Mouse (Mus musculus) liver, embryonic 15.5 days (tissue): ENCODE data around the gene Coro2b. TPM values are rescaled to one million over a fixed set of nuclear protein-coding genes. Genes with fewer than 3 reads are reported as not detected.
"Not testable (repeated sequence)": the region's sequence is repeated elsewhere in the genome, so short reads cannot be mapped to it uniquely, and the experiment has no call there.

Experiments used
- ATAC-seq: fragments of 200-750 bp; cut with Nextera tagmentation; 2 replicates; pipeline ENCODE4 v1.8.0; 2017; ENCODE audit warnings: moderate number of reproducible peaks, mild to moderate bottlenecking, moderate library complexity; ENCODE audit not compliant: insufficient read depth
- H3K27ac ChIP-seq: fragments of 300-500 bp; sonication (generic); replicated peaks from 2 replicates; pipeline ENCODE4 v1.5.1; 2015; ENCODE audit warnings: mild to moderate bottlenecking, inconsistent platforms
- H3K27me3 ChIP-seq: fragments of 300-500 bp; sonication (generic); 2 replicates; pipeline ENCODE4 v1.6.1; 2015; ENCODE audit warnings: mild to moderate bottlenecking, inconsistent platforms
- H3K36me3 ChIP-seq: fragments of 300-500 bp; sonication (generic); replicated peaks from 2 replicates; pipeline ENCODE4 v1.6.1; 2015; ENCODE audit warnings: moderate library complexity, mild to moderate bottlenecking, inconsistent platforms
- H3K4me1 ChIP-seq: fragments of 300-500 bp; sonication (generic); replicated peaks from 2 replicates; pipeline ENCODE4 v1.6.1; 2015; ENCODE audit warnings: inconsistent platforms
- H3K4me2 ChIP-seq: fragments of 300-500 bp; sonication (generic); 2 replicates; pipeline ENCODE4 v1.6.1; 2015; ENCODE audit warnings: moderate library complexity, mild to moderate bottlenecking, inconsistent platforms
- H3K4me3 ChIP-seq: fragments of 300-500 bp; sonication (generic); replicated peaks from 2 replicates; pipeline ENCODE4 v1.5.1; 2015; ENCODE audit warnings: mild to moderate bottlenecking, inconsistent platforms
- H3K9ac ChIP-seq: fragments of 300-500 bp; sonication (generic); 2 replicates; pipeline ENCODE4 v1.6.1; 2015; ENCODE audit warnings: moderate library complexity, mild to moderate bottlenecking, inconsistent platforms
- H3K9me3 ChIP-seq: fragments of 300-500 bp; sonication (generic); replicated peaks from 2 replicates; pipeline ENCODE4 v1.6.1; 2016; ENCODE audit warnings: inconsistent platforms
- WGBS: fragments of 180-500 bp; shearing (Covaris S2); methylation state at CpG from one replicate; pipeline ENCODE4 v1.1.7; 2015; ENCODE audit warnings: mixed read lengths; ENCODE audit not compliant: insufficient replicate concordance; 5-methylcytosine and 5-hydroxymethylcytosine counted together
- polyA plus RNA-seq: library from polyadenylated mRNA; unstranded; fragments of >200 nt; fragmentation: Nextera tagmentation; extraction: Ambion mirVana; gene quantifications from 2 replicates; pipeline ENCODE4 v1.2.1, GENCODE M21; 2015

Coro2b gene
- polyA plus RNA-seq, 1 experiment from 2014 or later, result 1.3 TPM

DNA sequence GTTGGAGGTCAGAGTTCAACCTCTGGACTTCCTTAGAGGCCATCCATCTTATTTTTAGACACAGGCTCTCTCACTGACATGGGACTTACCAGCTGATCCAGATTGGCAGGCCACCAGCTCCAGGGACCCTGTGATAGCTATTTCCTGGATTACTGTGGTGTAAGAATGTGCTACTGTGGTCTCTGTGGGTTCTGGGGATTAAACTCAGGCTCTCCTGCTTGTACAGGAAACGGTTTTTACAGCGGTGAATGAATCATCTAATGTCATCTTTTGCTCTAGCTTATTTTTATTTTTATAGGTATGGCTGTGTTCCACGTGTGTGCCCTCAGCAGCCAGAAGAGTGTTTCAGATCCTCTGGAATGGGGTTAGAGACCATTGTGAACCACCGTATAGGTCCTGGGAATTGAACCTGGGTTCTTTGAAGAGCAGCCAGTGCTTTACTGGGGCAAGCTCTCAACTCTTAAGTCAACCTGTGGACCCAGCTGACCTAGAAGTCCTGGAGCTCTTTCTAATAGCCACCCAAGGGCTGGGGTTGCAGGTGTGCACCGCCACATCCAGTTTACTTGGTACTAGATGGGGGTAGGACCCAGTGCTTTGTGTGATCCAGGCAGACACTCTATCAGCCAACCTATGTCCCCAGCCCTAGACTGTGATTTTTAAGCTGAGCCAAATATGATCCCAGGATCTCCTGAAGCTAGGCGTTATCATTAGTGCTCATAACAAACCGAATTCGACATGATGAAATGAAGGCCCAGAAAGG, 81.5 kb downstream of the Coro2b start:
- WGBS, result 45% methylated on average over 8 of the region's 8 CpGs
- H3K27me3 ChIP-seq, result no peaks in the 10 kb centered on the region
- H3K27ac ChIP-seq, result no peak overlapping the region
- no peak overlapping the region for H3K4me3 ChIP-seq
- H3K9ac ChIP-seq, result no peak overlapping the region
- ATAC-seq, result no peak
- H3K4me2 ChIP-seq, result no peak overlapping the region
- H3K36me3 ChIP-seq, result no peaks in the 10 kb centered on the region
- peaks cover 24% of the 10 kb centered on the region for H3K4me1 ChIP-seq
- no peaks in the 10 kb centered on the region for H3K9me3 ChIP-seq

DNA sequence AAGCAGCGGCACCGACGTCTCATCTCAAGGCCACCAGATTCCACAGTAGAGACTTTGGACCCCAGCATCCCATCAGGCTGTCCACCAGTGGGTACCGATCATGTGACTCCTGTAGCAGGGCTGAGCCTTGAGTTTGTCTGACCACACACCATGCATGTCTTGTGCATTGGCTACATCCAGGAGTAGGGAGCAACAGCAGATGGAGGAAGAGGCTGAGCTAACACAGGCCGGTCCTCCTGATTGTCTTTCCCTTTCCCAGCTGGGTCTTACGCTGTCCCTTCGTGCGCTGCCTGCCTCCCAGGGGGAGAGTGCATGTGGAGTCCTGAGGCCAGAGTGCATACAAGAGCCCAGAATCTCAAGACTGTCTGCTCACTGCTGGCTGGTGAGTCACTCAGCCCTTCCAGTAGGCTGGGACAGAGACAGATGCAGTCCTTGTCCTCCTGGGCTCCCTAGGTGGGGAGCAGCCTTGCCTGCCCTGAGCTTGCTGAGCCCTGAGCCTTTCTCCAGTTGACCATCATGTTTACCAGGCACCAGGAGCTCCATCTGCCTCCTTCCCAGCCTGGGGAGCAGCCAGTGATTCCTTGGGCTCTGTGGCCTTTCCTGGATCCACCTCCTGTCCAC, 84.4 kb downstream of the Coro2b start:
- Histone ChIP-seq H3K4me3 (no peak overlapping the region), H3K4me2 (no peak overlapping the region), H3K9me3 (no peaks in the 10 kb centered on the region), H3K27ac (no peak overlapping the region), H3K27me3 (no peaks in the 10 kb centered on the region), H3K36me3 (no peaks in the 10 kb centered on the region), H3K4me1 (peaks cover 24% of the 10 kb centered on the region), H3K9ac (no peak overlapping the region)
- 77% methylated on average over 8 of the region's 8 CpGs for WGBS
- no peak for ATAC-seq

DNA sequence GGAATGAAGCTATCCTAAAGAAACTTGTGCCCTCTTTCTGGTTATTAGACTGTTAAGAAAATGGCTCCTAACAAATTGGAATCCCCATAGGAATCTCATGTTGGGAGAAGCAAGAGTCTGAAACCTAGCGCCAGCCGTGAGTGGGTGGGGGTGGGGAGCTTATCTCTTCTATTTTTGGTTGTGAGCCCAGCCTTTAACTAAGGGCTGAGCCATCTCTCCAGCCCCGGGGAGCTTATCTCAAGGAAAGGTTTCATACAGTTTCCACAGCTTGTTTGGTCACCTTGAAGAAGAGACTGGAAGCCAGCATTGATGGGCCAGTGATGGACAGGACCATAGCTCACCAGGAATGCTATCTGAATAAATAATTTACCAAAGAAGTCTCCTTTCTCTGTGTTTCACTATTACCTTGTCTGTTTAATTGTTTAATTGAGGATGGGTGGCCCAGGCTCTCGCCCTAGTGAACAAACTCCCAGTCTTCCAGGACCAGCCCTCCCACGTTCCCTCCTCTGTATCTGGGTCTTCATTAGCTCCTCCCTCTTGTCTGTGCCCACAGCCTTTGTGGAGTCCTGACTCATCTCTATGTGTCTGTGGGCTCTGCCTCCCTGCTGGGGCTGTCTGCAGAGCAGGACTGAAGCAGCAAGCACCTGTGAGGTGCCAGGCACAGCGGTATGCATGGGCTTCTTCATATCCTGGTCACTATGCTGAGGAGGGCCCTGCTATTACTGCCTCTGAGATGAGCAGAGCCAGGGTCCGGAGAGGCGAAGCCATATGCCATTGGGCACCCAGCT, 85.1 kb downstream of the Coro2b start:
- Histone ChIP-seq H3K4me2 (no peak overlapping the region), H3K36me3 (no peaks in the 10 kb centered on the region), H3K27ac (no peak overlapping the region), H3K4me3 (no peak overlapping the region), H3K4me1 (peaks cover 24% of the 10 kb centered on the region), H3K27me3 (no peaks in the 10 kb centered on the region), H3K9ac (no peak overlapping the region), H3K9me3 (no peaks in the 10 kb centered on the region)
- WGBS, result 43% methylated on average over 8 of the region's 8 CpGs
- ATAC-seq, result no peak

DNA sequence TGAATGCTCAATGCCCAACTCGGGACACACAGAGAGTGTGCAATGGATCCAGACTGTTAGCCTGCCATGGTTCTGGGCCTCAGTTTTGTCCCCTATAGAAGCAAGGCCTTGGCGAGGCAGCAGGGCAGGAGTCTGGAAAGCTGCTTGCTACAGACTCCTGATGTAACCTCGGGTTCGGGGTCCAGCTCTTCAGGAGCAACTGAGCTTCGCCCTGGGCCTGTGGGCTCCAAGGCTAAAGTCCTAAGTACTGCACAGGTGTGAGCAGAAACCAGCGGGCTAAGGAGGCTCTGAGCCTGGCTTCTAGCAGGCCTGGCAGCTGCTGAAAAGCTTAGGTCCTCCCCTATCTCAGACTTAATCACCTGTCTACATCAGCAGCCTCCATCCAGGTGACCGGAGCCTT, 86.0 kb downstream of the Coro2b start:
- H3K36me3 ChIP-seq, result no peaks in the 10 kb centered on the region
- H3K4me3 ChIP-seq, result no peak overlapping the region
- H3K9ac ChIP-seq, result no peak overlapping the region
- ATAC-seq, result no peak
- 53% methylated on average over 7 of the region's 7 CpGs for WGBS
- no peak overlapping the region for H3K27ac ChIP-seq
- H3K4me2 ChIP-seq, result no peak overlapping the region
- peaks cover 21% of the 10 kb centered on the region for H3K4me1 ChIP-seq
- no peaks in the 10 kb centered on the region for H3K27me3 ChIP-seq
- no peaks in the 10 kb centered on the region for H3K9me3 ChIP-seq

DNA sequence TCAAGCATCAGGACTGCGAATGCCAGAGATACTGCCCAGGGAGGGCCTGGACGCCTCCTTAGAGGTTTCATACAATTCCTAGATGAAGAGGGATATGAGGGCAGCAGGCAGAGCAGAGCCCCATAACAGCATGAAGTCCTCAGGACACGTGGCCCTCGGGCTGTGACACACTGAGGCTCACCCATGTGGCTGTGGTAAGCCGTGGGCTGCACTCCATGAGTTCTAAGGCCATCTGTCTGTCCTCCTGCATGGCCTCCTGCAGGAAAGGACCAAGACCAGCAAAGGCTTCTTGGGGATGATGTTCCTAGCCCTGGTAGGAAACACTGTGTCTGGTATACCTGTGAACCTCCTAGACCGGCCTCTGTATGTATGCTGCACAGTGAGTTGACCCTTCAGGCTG, 86.5 kb downstream of the Coro2b start:
- no peak for ATAC-seq
- no peaks in the 10 kb centered on the region for H3K9me3 ChIP-seq
- H3K9ac ChIP-seq, result no peak overlapping the region
- no peak overlapping the region for H3K27ac ChIP-seq
- H3K27me3 ChIP-seq, result no peaks in the 10 kb centered on the region
- peaks cover 16% of the 10 kb centered on the region for H3K4me1 ChIP-seq
- H3K4me3 ChIP-seq, result no peak overlapping the region
- H3K36me3 ChIP-seq, result no peaks in the 10 kb centered on the region
- 54% methylated on average over 6 of the region's 6 CpGs for WGBS
- no peak overlapping the region for H3K4me2 ChIP-seq

DNA sequence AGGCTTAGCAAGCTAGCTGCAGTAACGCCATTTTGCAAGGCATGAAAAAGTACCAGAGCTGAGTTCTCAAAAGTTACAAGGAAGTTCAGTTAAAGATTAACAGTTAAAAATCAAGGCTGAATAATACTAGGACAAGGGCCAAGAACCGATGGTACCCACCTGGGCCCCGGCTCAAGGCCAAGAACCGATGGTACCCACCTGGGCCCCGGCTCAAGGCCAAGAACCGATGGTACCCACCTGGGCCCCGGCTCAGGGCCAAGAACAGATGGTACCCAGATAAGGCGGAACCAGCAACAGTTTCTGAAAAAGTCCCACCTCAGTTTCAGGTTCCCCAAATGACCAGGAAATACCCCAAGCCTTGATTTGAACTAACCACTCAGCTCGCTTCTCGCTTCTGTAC, 89.5 kb downstream of the Coro2b start:
- not testable (repeated sequence) for H3K27me3 ChIP-seq, H3K36me3 ChIP-seq, H3K9me3 ChIP-seq, H3K27ac ChIP-seq, H3K4me3 ChIP-seq, H3K4me2 ChIP-seq, H3K9ac ChIP-seq, ATAC-seq
- H3K4me1 ChIP-seq, result peaks cover 11% of the 10 kb centered on the region
- WGBS, result 80% methylated on average over 6 of the region's 10 CpGs

DNA sequence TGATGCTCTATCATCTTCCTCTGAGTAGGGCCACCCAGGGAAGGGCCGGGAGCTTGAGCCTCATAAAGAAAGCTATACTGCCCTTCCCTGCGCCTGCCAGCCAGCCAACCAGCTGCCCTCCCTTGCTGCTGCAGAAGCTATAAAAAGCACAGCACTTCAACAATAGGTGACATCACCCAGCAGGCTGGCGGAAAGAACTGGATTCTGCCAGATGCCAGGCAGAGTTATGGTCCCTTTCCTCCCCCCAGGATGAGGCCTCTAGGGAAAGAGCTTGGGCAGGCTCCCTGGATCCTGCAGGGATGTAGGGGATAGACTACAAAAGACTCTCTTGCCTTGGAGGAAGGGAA, 98.1 kb downstream of the Coro2b start:
- H3K27ac ChIP-seq, result no peak overlapping the region
- H3K27me3 ChIP-seq, result no peaks in the 10 kb centered on the region
- no peak for ATAC-seq
- no peaks in the 10 kb centered on the region for H3K9me3 ChIP-seq
- H3K4me2 ChIP-seq, result no peak overlapping the region
- H3K9ac ChIP-seq, result no peak overlapping the region
- H3K36me3 ChIP-seq, result no peaks in the 10 kb centered on the region
- WGBS, result 61% methylated on average over 3 of the region's 3 CpGs
- H3K4me3 ChIP-seq, result no peak overlapping the region
- peaks cover 3% of the 10 kb centered on the region; the same call in 1 of the 2 replicates for H3K4me1 ChIP-seq

DNA sequence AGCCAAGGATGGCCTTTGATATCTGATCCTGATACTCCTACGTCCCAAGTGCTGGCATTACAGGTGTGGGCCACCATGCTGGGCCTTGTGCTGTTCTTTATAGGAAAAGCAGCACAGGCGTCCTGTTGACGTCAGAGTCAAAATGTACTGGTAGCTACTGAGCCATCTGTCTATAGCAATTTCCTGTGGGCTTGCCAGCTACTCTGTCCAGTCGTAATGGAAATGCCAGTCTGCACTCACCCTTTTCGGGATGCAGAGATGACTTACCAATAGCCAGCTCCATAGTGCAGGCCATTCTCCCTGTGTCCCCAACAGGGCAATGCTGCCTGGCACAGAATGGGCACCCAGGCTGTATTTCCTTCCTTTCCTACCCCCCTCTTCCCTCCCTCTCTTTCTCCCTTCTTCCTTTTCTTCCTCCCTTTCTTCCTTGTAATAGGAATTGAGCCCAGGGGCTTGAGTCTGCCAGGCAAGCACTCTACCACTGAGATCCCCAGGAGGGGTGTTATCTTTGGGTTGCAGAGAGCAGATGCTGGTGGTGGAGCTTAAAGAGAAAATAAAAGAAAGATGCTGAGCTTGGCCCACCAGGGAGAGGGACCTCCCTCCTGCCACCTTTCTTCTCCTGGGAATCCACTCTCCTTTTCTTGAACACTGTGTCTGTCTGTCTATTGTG, 98.6 kb downstream of the Coro2b start:
- H3K4me2 ChIP-seq, result no peak overlapping the region
- no peaks in the 10 kb centered on the region for H3K36me3 ChIP-seq
- WGBS, result 52% methylated on average over 5 of the region's 5 CpGs
- ATAC-seq, result no peak
- no peak overlapping the region for H3K27ac ChIP-seq
- no peak overlapping the region for H3K4me3 ChIP-seq
- no peaks in the 10 kb centered on the region for H3K9me3 ChIP-seq
- H3K27me3 ChIP-seq, result no peaks in the 10 kb centered on the region
- H3K9ac ChIP-seq, result no peak overlapping the region
- H3K4me1 ChIP-seq, result peaks cover 3% of the 10 kb centered on the region; the same call in 1 of the 2 replicates

DNA sequence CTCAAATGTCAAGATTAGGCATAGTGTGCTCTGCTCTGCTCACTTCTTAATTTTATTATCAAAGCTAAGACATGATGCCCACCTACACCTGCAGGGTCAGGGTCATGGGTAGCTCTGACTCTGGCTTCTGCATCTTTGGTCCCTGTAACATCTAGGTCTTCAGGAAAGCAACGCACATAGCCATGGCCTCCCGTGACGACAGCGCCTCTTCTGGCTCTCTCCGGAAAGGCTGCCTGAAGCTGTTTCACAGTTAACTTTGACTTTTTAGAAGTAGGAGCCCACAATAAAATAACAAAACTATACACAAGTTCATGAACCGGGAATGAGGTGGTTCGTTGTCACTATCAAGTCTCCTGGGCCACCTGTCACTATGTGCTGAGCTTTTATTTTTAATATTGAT, 99.4 kb downstream of the Coro2b start:
- Histone ChIP-seq H3K27ac (no peak overlapping the region), H3K4me3 (no peak overlapping the region), H3K4me1 (peaks cover 3% of the 10 kb centered on the region; the same call in 1 of the 2 replicates), H3K9me3 (no peaks in the 10 kb centered on the region), H3K36me3 (no peaks in the 10 kb centered on the region), H3K4me2 (no peak overlapping the region), H3K27me3 (no peaks in the 10 kb centered on the region), H3K9ac (no peak overlapping the region)
- 77% methylated on average over 7 of the region's 7 CpGs for WGBS
- no peak for ATAC-seq

DNA sequence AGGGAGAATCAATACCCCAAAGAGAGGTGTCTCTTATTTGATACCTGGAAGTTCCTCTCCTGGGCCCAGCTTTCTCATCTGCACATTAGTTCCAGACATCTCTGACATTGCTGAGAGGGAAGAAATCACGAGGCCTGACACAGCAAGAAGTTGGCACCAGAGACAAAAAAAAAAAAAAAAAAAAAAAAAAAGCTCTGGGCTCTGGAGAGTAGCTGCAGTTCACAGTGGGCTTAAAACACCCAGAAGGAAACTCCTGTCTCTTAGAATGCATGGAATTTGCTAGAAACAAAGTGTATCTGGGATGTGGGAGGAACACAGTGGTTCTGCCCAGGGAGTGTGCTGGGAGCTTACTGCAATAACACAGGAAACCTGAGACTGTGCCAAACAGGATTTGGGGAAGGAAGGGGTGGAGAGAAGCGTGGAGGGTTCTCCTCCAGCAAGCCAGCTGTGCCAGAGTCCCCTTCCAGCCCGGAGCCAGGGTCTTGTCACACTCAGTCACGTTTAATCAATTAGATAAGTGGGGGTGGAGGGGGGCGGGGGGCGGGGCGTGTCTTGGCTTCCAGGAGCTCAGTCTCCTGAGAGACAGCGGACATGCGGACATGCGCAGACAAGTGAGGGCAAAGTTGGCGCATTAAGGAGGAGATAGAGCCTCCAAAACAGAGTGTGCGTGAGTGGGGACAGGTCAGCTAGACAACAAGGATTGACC, 101.1 kb downstream of the Coro2b start:
- 0 out of 2 replicates have a peak overlapping the region, but pooled peaks have one; percentile 19 for H3K27ac ChIP-seq
- 4% methylated on average over 12 of the region's 12 CpGs for WGBS
- H3K36me3 ChIP-seq, result no peaks in the 10 kb centered on the region
- H3K4me2 ChIP-seq, result peak overlapping the region; percentile 23; the same call in 1 of the 2 replicates
- H3K9me3 ChIP-seq, result no peaks in the 10 kb centered on the region
- no peaks in the 10 kb centered on the region for H3K27me3 ChIP-seq
- no peak overlapping the region for H3K9ac ChIP-seq
- H3K4me3 ChIP-seq, result no peak overlapping the region
- H3K4me1 ChIP-seq, result peaks cover 3% of the 10 kb centered on the region; the same call in 1 of the 2 replicates
- peak; percentile 61 for ATAC-seq
